Mouse (Mus musculus) urinary bladder, adult 18-20 months (tissue): Measurements from ENCODE around the gene Scnn1a.

ENCODE experiments used
- DNase-seq, 2 experiments: peaks; one replicate each; pipeline ENCODE4 v3.0.0; 2022; ENCODE audit warnings: low spot score in 2 of 2, mixed read lengths in 2 of 2

Gene Scnn1a

DNA sequence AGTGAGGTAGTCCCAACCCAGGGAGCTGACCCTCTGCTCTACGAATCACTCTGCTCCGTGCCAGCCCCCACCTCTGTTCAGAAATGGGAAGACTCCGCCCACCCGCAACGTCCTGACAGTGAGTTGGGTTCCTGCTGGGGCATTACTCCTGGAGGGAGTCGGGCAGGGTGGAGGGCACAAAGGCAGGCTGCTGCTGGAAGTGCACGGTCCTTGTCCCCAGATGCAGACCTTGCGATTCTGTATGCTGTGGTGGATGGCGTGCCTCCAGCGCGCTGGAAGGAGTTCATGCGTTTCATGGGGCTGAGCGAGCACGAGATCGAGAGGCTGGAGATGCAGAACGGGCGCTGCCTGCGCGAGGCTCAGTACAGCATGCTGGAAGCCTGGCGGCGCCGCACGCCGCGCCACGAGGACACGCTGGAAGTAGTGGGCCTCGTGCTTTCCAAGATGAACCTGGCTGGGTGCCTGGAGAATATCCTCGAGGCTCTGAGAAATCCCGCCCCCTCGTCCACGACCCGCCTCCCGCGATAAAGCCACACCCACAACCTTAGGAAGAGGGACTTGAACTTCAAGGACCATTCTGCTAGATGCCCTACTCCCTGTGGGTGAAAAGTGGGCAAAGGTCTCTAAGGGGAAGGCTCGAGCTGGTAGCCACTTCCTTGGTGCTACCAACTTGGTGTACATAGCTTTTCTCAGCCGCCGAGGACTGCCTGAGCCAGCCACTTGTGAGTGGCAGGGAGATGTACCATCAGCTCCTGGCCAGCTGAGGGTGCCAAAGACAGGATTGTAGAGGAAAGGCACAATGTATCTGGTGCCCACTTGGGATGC lies 41.2 kb downstream of the Scnn1a start:
- DNase-seq, result no peak

DNA sequence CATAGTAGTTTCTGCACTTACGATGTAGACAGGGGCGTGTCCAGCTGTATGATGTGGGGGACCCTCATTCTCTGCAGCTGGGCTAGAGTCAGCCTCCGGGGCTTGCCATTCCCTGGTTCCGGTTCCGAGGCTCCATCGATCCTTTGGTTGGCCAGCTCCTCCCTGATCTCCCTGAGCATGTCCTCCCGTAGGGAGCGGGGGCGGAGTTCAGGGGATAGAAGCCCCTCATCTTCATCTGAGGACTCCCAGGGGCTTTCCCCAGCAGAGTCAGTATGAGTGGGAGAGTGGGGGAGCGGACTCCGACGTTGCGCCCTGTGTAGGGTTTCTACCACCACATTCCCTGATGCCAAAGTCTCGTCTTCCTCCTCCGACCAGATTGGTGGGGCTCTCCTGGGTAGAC lies 42.6 kb downstream of the Scnn1a start:
- no peak for DNase-seq

DNA sequence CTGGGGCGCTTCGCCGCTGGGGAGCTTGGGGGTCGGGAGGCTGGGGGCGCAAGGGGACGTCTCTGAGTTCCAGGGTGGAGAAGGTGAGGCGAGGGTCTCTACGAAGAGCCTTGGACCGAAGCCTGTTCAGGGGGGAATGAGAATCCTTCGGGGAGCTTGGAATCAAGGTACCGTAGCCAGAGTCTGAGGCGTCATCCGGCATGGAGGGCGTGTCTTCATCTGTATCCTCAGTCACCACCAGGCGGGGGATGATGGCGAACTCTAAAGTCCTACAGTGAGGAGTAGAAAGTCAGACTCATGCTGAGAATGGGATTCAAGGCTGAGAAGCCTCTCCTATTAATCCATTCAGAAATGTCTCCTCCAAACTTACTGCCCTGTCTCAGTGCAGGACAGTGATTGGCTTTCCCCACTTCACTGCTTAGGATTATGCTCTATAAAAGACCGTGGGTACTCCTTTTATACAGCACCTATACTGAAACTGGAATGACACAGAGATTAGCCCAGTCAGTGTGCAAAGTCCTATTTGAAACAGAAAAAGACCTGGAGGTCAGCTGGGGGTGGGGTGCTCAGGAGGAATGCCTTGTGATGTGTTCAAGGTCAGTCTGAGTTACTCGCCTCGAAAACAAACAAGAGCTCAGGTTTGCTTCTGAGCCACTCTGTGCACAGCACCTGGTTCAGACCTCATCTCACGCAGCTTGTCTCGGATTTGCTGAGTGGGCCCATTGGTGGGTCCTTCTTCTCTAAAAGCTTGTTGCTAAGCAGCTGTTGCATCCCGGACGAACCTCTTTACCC lies 43.2 kb downstream of the Scnn1a start:
- no peak for DNase-seq

DNA sequence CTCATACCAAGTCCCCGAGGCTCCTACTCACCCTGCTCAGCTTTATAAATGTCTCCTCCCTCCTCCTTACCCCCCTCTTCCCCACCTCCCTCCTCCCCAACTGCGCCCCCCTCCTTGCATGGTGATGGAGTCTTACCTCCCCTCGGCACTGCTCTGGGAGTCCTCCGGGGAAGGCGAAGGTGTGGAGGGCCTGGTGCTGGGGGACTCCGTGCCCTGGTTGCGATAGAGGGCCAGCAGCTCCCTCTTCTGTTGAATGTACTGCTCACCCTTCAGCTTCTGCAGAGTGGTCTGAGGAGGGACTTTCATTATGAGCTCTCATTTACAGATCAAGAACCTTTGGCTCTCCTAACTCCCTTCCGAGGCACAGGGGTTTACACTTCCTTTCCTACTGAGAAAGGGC lies 44.0 kb downstream of the Scnn1a start:
- no peak for DNase-seq

- no peak for DNase-seq
Measured at GRCm38 (mm10) chr6:125365522-125365921, 45.1 kb downstream of the Scnn1a start.

GRCm38 (mm10) chr6:125366133-125366532 lies 45.7 kb downstream of the Scnn1a start:
- DNase-seq, result no peak

DNA sequence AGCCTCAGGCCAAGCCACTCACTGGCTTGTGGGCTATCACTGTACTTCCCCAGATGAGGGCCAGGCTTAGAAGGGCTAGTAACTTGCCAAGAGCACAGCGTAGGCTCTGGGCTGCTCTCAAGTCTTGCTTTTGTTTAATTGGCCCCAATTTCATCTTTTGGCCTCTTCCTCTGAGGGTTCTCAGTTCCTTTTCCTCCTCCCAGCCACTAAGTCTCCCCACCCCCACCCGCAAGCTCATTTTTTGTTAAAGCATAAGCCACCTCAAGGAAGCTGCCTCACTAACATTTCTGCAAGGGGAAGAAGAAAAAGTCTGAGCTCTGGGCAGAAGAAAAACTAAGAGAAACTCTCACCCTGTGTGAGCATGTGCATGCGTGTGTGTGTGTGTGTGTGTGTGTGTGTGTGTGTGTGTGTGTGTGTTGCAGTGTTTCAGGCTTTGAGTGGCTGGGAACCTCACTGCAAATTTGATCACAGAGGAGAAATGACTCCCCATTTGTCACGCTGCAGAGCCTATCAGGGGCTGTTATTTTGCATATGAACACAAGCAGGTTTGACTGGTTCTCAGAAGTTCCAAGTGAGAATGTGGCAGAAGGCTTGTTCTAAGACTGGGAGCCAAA lies 47.4 kb downstream of the Scnn1a start:
- DNase-seq, result no peak

DNA sequence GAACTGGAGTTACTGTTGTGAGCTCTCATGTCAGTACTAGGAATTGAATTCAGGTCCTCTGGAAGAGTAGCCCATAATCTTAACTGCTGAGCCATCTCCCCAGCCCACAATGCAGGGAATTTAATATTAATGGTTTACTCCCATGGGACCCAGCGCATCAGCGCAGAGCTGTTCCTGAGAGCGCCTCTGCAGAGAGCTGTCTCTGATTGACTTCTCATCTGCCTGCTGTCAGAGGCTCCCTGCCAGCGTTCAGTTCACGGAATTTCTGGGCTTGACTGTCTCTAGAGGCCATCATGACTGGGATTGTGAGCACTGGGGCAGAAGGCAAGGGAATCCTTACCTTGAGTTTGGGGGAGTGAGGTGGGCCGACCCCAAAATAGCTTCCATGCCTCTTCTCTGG lies 56.6 kb downstream of the Scnn1a start:
- no peak for DNase-seq

DNA sequence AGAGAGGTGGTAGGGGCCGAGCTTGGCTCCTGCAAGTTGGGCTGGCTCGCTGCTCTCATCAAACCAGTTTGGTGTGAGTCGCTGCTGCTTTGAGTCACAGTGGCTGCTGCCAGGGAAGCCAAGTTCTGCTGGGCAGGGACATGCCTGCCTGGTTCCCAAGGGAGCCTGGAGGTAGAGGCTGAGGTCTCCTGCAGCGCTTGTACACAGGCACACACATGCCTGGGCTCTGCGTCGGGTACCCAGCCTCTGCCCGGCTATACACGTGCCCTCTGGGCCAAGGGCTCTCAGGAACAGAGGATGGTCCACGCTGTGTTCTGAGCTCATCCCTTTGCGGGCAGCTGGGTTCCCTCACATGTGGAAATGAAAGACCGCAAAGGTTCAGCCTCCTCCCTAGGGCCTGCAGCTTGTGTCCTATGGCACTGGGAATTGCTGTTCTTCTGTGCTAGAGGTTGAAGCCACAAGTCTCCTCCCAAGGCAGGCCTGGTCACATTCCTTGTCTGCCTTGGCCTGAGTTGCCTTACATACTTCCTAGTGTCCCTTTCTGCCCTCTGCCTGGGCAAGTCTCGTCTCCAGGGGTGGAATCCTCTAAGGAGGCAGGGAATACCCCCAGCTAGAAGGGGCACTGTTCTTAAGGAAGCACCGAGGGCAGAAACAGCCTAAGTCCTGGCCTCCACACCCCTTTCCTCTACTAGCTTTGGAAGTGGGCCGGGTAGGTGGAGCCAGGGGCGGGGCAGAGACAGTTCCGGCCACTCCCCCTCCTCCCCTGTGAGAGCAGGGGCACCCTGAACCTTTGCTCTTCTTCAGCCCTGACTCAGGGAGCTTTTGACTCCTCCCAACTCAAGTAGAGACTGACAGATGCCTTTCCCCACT lies 57.4 kb downstream of the Scnn1a start:
- DNase-seq, result peak; percentile 77 to 81

GRCm38 (mm10) chr6:125378621-125379020 lies 58.2 kb downstream of the Scnn1a start:
- no peak for DNase-seq

- DNase-seq, result no peak
Measured at GRCm38 (mm10) chr6:125379781-125380180, 59.3 kb downstream of the Scnn1a start.

- peak in 1 of 2 experiments; percentile 68 for DNase-seq
Measured at GRCm38 (mm10) chr6:125380372-125381360, 60.2 kb downstream of the Scnn1a start, which contains the start of gene Plekhg6. Plekhg6 (minus strand) TSS chr6:125380793.

DNA sequence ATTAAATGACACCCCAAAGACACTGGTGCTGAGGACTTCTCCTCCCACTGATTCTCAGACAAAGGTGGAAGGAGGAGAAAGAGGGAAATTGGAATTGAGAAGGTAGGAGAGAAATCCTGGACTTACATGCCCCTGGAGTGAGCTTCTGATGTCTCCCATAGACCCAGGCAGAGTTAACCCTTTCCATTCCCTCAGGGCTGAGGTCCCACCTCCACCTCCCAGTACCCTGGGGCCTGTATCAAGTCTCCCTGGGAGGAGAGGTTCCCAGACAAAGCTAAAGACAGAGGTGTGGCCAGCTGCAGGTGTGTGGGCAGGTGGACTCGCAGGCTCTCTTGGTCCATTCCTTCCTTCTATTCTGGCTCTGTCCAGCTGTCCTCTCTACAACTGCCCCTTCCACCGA lies 61.6 kb downstream of the Scnn1a start:
- no peak for DNase-seq

DNA sequence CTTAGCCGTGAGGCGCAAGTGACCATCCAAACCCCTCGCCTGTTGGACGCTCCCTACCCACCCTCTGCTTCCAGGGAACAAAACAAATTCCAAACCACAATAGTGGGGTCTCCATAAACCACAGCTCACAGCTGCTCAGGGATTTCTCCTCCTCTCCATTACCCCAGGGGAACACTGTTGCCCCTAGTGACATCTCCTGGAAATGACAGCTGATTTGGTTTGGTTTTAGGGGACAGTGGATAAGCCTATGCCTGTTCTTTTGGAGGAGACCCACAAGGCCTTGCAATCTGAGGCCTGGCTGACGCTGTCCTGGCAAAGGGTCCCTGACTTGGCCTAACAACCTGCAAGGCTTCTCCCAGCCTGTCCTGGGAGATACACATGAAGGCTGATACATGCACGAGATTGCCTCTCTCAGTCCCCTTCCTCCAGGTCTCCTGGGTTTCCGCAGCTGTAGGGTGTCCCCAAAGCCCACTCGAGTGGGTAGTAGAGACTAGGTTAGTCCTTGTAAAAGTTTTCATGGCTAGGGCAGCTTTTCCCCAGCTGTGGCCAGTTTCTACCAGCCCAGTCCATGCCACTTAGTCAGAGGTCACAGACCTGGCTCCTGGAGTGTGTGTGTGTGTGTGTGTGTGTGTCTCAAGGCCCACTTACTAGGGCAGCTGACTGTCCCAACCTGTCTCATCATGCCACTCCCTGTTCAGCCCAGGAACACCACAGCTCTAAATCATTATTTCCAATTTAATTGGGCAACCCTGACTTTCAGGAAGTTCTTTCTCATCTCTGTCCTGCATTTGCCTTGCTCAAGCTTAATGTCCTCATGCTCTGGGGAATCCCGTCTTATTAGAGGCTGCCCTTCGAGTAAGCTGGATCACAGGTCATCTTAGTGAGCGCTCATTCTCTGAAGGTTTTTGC lies 64.9 kb downstream of the Scnn1a start:
- no peak for DNase-seq

DNA sequence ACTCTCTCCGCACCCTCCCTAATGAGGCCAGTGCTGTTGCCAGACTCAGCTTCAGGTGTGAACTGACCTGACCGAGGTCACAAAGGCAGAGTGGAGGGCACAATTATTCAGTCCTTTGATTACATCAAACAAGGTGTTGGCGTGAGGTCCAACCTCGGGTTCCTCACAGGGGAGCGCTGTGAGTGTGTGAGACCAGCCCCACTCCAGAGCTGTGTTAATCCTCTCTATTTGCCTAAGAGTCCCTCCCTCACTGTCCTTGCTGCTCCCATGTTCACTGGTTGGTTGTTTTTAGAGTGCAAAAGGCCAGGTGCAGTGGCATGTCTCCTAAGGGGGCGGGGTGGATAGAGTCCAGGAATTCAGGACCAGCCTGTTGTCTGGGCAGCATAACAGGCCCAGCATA lies 65.6 kb downstream of the Scnn1a start:
- no peak for DNase-seq

DNA sequence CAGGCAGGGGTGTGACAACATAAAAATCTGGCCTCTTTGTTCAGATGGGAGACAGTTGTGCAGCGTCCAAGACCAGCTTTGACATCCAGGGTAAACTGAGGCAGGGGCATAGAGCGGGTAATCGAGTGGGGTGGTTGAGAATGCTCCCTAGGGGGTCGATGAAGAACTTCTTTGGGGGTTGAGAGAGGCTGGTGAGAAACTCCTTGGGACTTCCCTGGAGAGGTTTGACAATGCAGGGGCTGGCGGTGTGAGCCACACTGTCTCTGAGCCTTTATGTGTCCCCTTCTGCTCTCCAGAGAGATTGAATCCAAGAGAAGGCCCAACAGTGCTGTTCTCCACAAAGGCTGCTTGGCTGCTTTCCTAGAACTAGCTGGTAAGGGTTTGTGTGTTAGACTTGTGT lies 69.4 kb downstream of the Scnn1a start:
- no peak for DNase-seq
